Mouse (Mus musculus) G1E (cell line): ENCODE results near the gene Stk38.

Experiments used
- CTCF ChIP-seq: IDR thresholded peaks from 2 replicates; pipeline ENCODE4 v1.5.1; 2012; ENCODE audit warnings: low read depth, low read length, inconsistent platforms, mixed read lengths
- GATA1 ChIP-seq: IDR thresholded peaks from 2 replicates; pipeline ENCODE4 v1.6.1; 2012; ENCODE audit warnings: borderline replicate concordance, low read length, inconsistent platforms, mixed read lengths
- GATA2 ChIP-seq: IDR thresholded peaks from 2 replicates; pipeline ENCODE4 v1.6.1; 2012; ENCODE audit warnings: low read depth, low read length, inconsistent platforms, borderline replicate concordance
- POLR2AphosphoS5 ChIP-seq: IDR thresholded peaks from 2 replicates; pipeline ENCODE4 v1.6.1; 2012; ENCODE audit warnings: low read depth, low read length, inconsistent platforms; ENCODE audit not compliant: insufficient replicate concordance
- TAL1 ChIP-seq: conservative IDR thresholded peaks from 2 replicates; pipeline ENCODE4 v1.6.1; 2012; ENCODE audit warnings: low read depth, low read length, inconsistent platforms, mixed read lengths

DNA sequence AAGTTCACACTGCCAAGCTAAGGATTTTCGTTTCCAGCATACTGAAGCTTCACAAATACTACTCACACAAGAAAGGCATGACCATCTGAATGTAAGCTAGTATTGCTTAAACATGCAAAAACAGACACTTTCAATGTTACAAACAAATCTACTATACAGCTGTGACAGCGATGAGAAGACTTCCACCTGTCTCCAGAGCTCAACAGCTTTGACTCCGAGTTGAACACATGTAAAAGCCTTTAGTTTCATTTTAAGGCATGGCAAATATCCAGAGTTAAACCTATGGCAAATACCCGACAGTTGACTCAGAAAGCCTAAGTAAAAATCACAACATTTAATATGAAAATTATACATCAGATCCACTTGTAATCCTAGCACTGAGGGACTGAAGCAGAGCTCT, 19.5 kb downstream of the Stk38 start:
- TF ChIP-seq CTCF (no peak), GATA1 (no peak), POLR2AphosphoS5 (no peak), TAL1 (no peak), GATA2 (no peak)
